Mouse (Mus musculus): ENCODE measurements around the gene Crebrf. TPM values are rescaled to one million over a fixed set of nuclear protein-coding genes. Genes with fewer than 3 reads are reported as not detected.

Gene Crebrf
- polyA plus RNA-seq, 1 experiment from 2014 or later = 15.1 TPM

GRCm38 (mm10) chr17:26688795-26689735 lies 26.4 kb upstream of the Crebrf start:
- 61% methylated on average over 8 of the region's 8 CpGs for WGBS

GRCm38 (mm10) chr17:26689810-26690209 lies 25.6 kb upstream of the Crebrf start:
- H3K9ac ChIP-seq (replicated peaks; ENCODE audit: low read depth, low read length) = no peak overlapping the region
- WGBS = 57% methylated on average over 2 of the region's 2 CpGs
- ATAC-seq (ENCODE audit: low read depth) = no peak

More at GRCm38 (mm10) chr17:26688795-26689735, 26.4 kb upstream of the Crebrf start:
- Histone ChIP-seq H3K4me3 (ENCODE audit: low read depth, low read length) (no peak overlapping the region), H3K27me3 (ENCODE audit: control insufficient read depth, insufficient read depth, low read length) (no peaks in the 10 kb centered on the region), H3K36me3 (ENCODE audit: control insufficient read depth, insufficient read depth, low read length) (peaks cover 7% of the 10 kb centered on the region), H3K9me3 (ENCODE audit: control insufficient read depth, low read length) (no peaks in the 10 kb centered on the region), H3K4me1 (ENCODE audit: control insufficient read depth, insufficient read depth, low read length) (0 out of 2 replicates have a peak, but pooled peaks cover 8% of the 10 kb centered on the region), H3K4me2 (ENCODE audit: low read depth, low read length) (no peak overlapping the region), H3K9ac (replicated peaks; ENCODE audit: low read depth, low read length) (no peak overlapping the region), H3K27ac (ENCODE audit: low read depth, low read length) (peak overlapping the region; percentile 64)
- ATAC-seq (ENCODE audit: low read depth) = no peak

GRCm38 (mm10) chr17:26690236-26690635 lies 25.2 kb upstream of the Crebrf start:
- Histone ChIP-seq H3K4me2 (ENCODE audit: low read depth, low read length) (no peak overlapping the region), H3K27ac (ENCODE audit: low read depth, low read length) (no peak overlapping the region), H3K4me3 (ENCODE audit: low read depth, low read length) (no peak overlapping the region), H3K4me1 (ENCODE audit: control insufficient read depth, insufficient read depth, low read length) (0 out of 2 replicates have a peak, but pooled peaks cover 8% of the 10 kb centered on the region), H3K9me3 (ENCODE audit: control insufficient read depth, low read length) (no peaks in the 10 kb centered on the region), H3K27me3 (ENCODE audit: control insufficient read depth, insufficient read depth, low read length) (no peaks in the 10 kb centered on the region), H3K36me3 (ENCODE audit: control insufficient read depth, insufficient read depth, low read length) (no peaks in the 10 kb centered on the region), H3K9ac (replicated peaks; ENCODE audit: low read depth, low read length) (no peak overlapping the region)
- 86% methylated on average over 5 of the region's 5 CpGs for WGBS
- no peak for ATAC-seq (ENCODE audit: low read depth)

More at GRCm38 (mm10) chr17:26689810-26690209, 25.6 kb upstream of the Crebrf start:
- Histone ChIP-seq H3K36me3 (ENCODE audit: control insufficient read depth, insufficient read depth, low read length) (no peaks in the 10 kb centered on the region), H3K27me3 (ENCODE audit: control insufficient read depth, insufficient read depth, low read length) (no peaks in the 10 kb centered on the region), H3K4me3 (ENCODE audit: low read depth, low read length) (no peak overlapping the region), H3K27ac (ENCODE audit: low read depth, low read length) (0 out of 2 replicates have a peak overlapping the region, but pooled peaks have one; percentile 64), H3K4me1 (ENCODE audit: control insufficient read depth, insufficient read depth, low read length) (0 out of 2 replicates have a peak, but pooled peaks cover 8% of the 10 kb centered on the region), H3K4me2 (ENCODE audit: low read depth, low read length) (no peak overlapping the region), H3K9me3 (ENCODE audit: control insufficient read depth, low read length) (no peaks in the 10 kb centered on the region)

GRCm38 (mm10) chr17:26691110-26691509 lies 24.3 kb upstream of the Crebrf start:
- Histone ChIP-seq H3K4me3 (ENCODE audit: low read depth, low read length) (no peak overlapping the region), H3K27ac (ENCODE audit: low read depth, low read length) (no peak overlapping the region), H3K9ac (replicated peaks; ENCODE audit: low read depth, low read length) (no peak overlapping the region), H3K36me3 (ENCODE audit: control insufficient read depth, insufficient read depth, low read length) (peaks cover 6% of the 10 kb centered on the region; the same call in 1 of the 2 replicates), H3K4me2 (ENCODE audit: low read depth, low read length) (no peak overlapping the region), H3K4me1 (ENCODE audit: control insufficient read depth, insufficient read depth, low read length) (0 out of 2 replicates have a peak, but pooled peaks cover 8% of the 10 kb centered on the region), H3K27me3 (ENCODE audit: control insufficient read depth, insufficient read depth, low read length) (no peaks in the 10 kb centered on the region), H3K9me3 (ENCODE audit: control insufficient read depth, low read length) (no peaks in the 10 kb centered on the region)
- WGBS = 88% methylated on average over 7 of the region's 7 CpGs
- no peak for ATAC-seq (ENCODE audit: low read depth)

GRCm38 (mm10) chr17:26693424-26693823 lies 22.0 kb upstream of the Crebrf start:
- H3K4me3 ChIP-seq (ENCODE audit: low read depth, low read length) = no peak overlapping the region
- H3K4me2 ChIP-seq (ENCODE audit: low read depth, low read length) = no peak overlapping the region
- H3K4me1 ChIP-seq (ENCODE audit: control insufficient read depth, insufficient read depth, low read length) = 0 out of 2 replicates have a peak, but pooled peaks cover 8% of the 10 kb centered on the region
- H3K27me3 ChIP-seq (ENCODE audit: control insufficient read depth, insufficient read depth, low read length) = no peaks in the 10 kb centered on the region
- H3K36me3 ChIP-seq (ENCODE audit: control insufficient read depth, insufficient read depth, low read length) = peaks cover 10% of the 10 kb centered on the region
- H3K9ac ChIP-seq (replicated peaks; ENCODE audit: low read depth, low read length) = no peak overlapping the region
- H3K9me3 ChIP-seq (ENCODE audit: control insufficient read depth, low read length) = no peaks in the 10 kb centered on the region
- WGBS = 60% methylated on average over 7 of the region's 7 CpGs
- ATAC-seq (ENCODE audit: low read depth) = no peak
- H3K27ac ChIP-seq (ENCODE audit: low read depth, low read length) = no peak overlapping the region

- no peak overlapping the region for H3K4me3 ChIP-seq (ENCODE audit: low read depth, low read length)
- 72% methylated on average over 7 of the region's 7 CpGs for WGBS
- H3K9ac ChIP-seq (replicated peaks; ENCODE audit: low read depth, low read length) = no peak overlapping the region
- no peaks in the 10 kb centered on the region for H3K9me3 ChIP-seq (ENCODE audit: control insufficient read depth, low read length)
- H3K36me3 ChIP-seq (ENCODE audit: control insufficient read depth, insufficient read depth, low read length) = peaks cover 14% of the 10 kb centered on the region
- no peaks in the 10 kb centered on the region for H3K27me3 ChIP-seq (ENCODE audit: control insufficient read depth, insufficient read depth, low read length)
- ATAC-seq (ENCODE audit: low read depth) = no peak
- H3K4me1 ChIP-seq (ENCODE audit: control insufficient read depth, insufficient read depth, low read length) = 0 out of 2 replicates have a peak, but pooled peaks cover 4% of the 10 kb centered on the region
- no peak overlapping the region for H3K4me2 ChIP-seq (ENCODE audit: low read depth, low read length)
- no peak overlapping the region for H3K27ac ChIP-seq (ENCODE audit: low read depth, low read length)
Measured at GRCm38 (mm10) chr17:26694171-26694570, 21.3 kb upstream of the Crebrf start.

- WGBS = over 99% methylated on average over 3 of the region's 3 CpGs
- H3K36me3 ChIP-seq (ENCODE audit: control insufficient read depth, insufficient read depth, low read length) = peaks cover 21% of the 10 kb centered on the region
Measured at GRCm38 (mm10) chr17:26695193-26695592, 20.3 kb upstream of the Crebrf start.

GRCm38 (mm10) chr17:26698846-26699245 lies 16.6 kb upstream of the Crebrf start:
- H3K36me3 ChIP-seq (ENCODE audit: control insufficient read depth, insufficient read depth, low read length) = peaks cover 29% of the 10 kb centered on the region
- H3K4me1 ChIP-seq (ENCODE audit: control insufficient read depth, insufficient read depth, low read length) = no peaks in the 10 kb centered on the region
- H3K9ac ChIP-seq (replicated peaks; ENCODE audit: low read depth, low read length) = no peak overlapping the region
- no peak overlapping the region for H3K27ac ChIP-seq (ENCODE audit: low read depth, low read length)
- WGBS = 87% methylated on average over 5 of the region's 5 CpGs
- no peak overlapping the region for H3K4me2 ChIP-seq (ENCODE audit: low read depth, low read length)
- no peaks in the 10 kb centered on the region for H3K9me3 ChIP-seq (ENCODE audit: control insufficient read depth, low read length)
- no peak overlapping the region for H3K4me3 ChIP-seq (ENCODE audit: low read depth, low read length)
- H3K27me3 ChIP-seq (ENCODE audit: control insufficient read depth, insufficient read depth, low read length) = no peaks in the 10 kb centered on the region
- no peak for ATAC-seq (ENCODE audit: low read depth)

More at GRCm38 (mm10) chr17:26695193-26695592, 20.3 kb upstream of the Crebrf start:
- no peaks in the 10 kb centered on the region for H3K27me3 ChIP-seq (ENCODE audit: control insufficient read depth, insufficient read depth, low read length)
- no peak overlapping the region for H3K4me3 ChIP-seq (ENCODE audit: low read depth, low read length)
- no peak overlapping the region for H3K9ac ChIP-seq (replicated peaks; ENCODE audit: low read depth, low read length)
- H3K27ac ChIP-seq (ENCODE audit: low read depth, low read length) = no peak overlapping the region
- H3K9me3 ChIP-seq (ENCODE audit: control insufficient read depth, low read length) = no peaks in the 10 kb centered on the region
- ATAC-seq (ENCODE audit: low read depth) = no peak
- H3K4me1 ChIP-seq (ENCODE audit: control insufficient read depth, insufficient read depth, low read length) = no peaks in the 10 kb centered on the region
- no peak overlapping the region for H3K4me2 ChIP-seq (ENCODE audit: low read depth, low read length)
